Mouse (Mus musculus) MEL (cell line): ENCODE results near the gene Tagap. TPM values are rescaled to one million over a fixed set of nuclear protein-coding genes. Genes with fewer than 3 reads are reported as not detected.

Experiments
- DNase-seq: peaks from one replicate; pipeline ENCODE4 v3.0.0; 2011; ENCODE audit warnings: low read depth, low spot score
- H3K27ac ChIP-seq: 2 replicates; pipeline ENCODE4 v1.5.1; 2012; ENCODE audit warnings: low read depth, mild to moderate bottlenecking, control low read depth, low read length, moderate library complexity; ENCODE audit not compliant: control insufficient read depth
- H3K27me3 ChIP-seq, 2 experiments: fragments of 150-350 bp in 1 of 2; sonication (generic) in 1 of 2; 2 replicates each; pipeline ENCODE4 v1.6.1; 2012; ENCODE audit warnings: low read length in 2 of 2, mild to moderate bottlenecking in 2 of 2, improper control_type of control experiment in 1 of 2, moderate library complexity in 1 of 2; ENCODE audit not compliant: insufficient read depth in 2 of 2, control insufficient read depth in 1 of 2
- H3K36me3 ChIP-seq, 2 experiments: 2 replicates each; pipeline ENCODE4 v1.6.1; 2012 to 2014; ENCODE audit warnings: low read length in 2 of 2, improper control_type of control experiment in 1 of 2, inconsistent platforms in 1 of 2, mild to moderate bottlenecking in 1 of 2; ENCODE audit not compliant: insufficient read depth in 2 of 2, control insufficient read depth in 1 of 2
- H3K4me1 ChIP-seq, 2 experiments: fragments of 150-350 bp in 1 of 2; sonication (generic) in 1 of 2; 2 replicates each; pipeline ENCODE4 v1.6.1; 2012; ENCODE audit warnings: low read length in 2 of 2, improper control_type of control experiment in 1 of 2, mild to moderate bottlenecking in 1 of 2; ENCODE audit not compliant: insufficient read depth in 2 of 2, control insufficient read depth in 1 of 2
- H3K4me3 ChIP-seq, 2 experiments: fragments of 150-350 bp in 1 of 2; sonication (generic) in 1 of 2; 2 replicates each; pipeline ENCODE4 v1.5.1; 2012; ENCODE audit warnings: low read depth in 2 of 2, low read length in 2 of 2, mild to moderate bottlenecking in 2 of 2, moderate library complexity in 2 of 2, control low read depth in 1 of 2, improper control_type of control experiment in 1 of 2; ENCODE audit not compliant: control insufficient read depth in 1 of 2, insufficient read depth in 1 of 2
- H3K79me2 ChIP-seq: 2 replicates; pipeline ENCODE4 v1.6.1; 2012; ENCODE audit warnings: mild to moderate bottlenecking, low read length, moderate library complexity; ENCODE audit not compliant: control insufficient read depth, poor library complexity, insufficient read depth
- H3K9ac ChIP-seq: 2 replicates; pipeline ENCODE4 v1.6.1; 2012; ENCODE audit warnings: low read depth, mild to moderate bottlenecking, control low read depth, low read length, moderate library complexity; ENCODE audit not compliant: control insufficient read depth, poor library complexity, severe bottlenecking
- H3K9me3 ChIP-seq: fragments of 150-350 bp; sonication (generic); replicated peaks from 2 replicates; pipeline ENCODE4 v1.6.1; 2012; ENCODE audit warnings: mild to moderate bottlenecking, low read length, improper control_type of control experiment, moderate library complexity; ENCODE audit not compliant: insufficient read depth
- CHD1 ChIP-seq: IDR thresholded peaks from 2 replicates; pipeline ENCODE4 v1.6.1; 2012; ENCODE audit warnings: low read depth, mild to moderate bottlenecking, inconsistent platforms, low read length, improper control_type of control experiment
- CHD2 ChIP-seq: IDR thresholded peaks from 2 replicates; pipeline ENCODE4 v1.6.1; 2011; ENCODE audit warnings: low read length, improper control_type of control experiment
- CTCF ChIP-seq, 3 experiments: IDR thresholded peaks in 2 of 3; conservative IDR thresholded peaks in 1 of 3; 2 replicates each; pipeline ENCODE4 v1.5.1; 2011 to 2012; ENCODE audit warnings: low read length in 3 of 3, low read depth in 2 of 3, mild to moderate bottlenecking in 2 of 3, improper control_type of control experiment in 1 of 3, inconsistent platforms in 1 of 3, mixed read lengths in 1 of 3, moderate library complexity in 1 of 3; ENCODE audit not compliant: control insufficient read depth in 1 of 3, insufficient read depth in 1 of 3, poor library complexity in 1 of 3, severe bottlenecking in 1 of 3
- ELF1 ChIP-seq: IDR thresholded peaks from 2 replicates; pipeline ENCODE4 v1.6.1; 2014; ENCODE audit warnings: low read depth, mild to moderate bottlenecking, inconsistent platforms, low read length, improper control_type of control experiment, moderate library complexity
- GABPA ChIP-seq: IDR thresholded peaks from 2 replicates; pipeline ENCODE4 v1.6.1; 2012; ENCODE audit warnings: low read depth, mild to moderate bottlenecking, inconsistent platforms, low read length, improper control_type of control experiment, moderate library complexity
- JUND ChIP-seq: IDR thresholded peaks from 2 replicates; pipeline ENCODE4 v1.6.1; 2011; ENCODE audit warnings: low read depth, mild to moderate bottlenecking, improper control_type of control experiment, low read length
- KAT2A ChIP-seq: conservative IDR thresholded peaks from 2 replicates; pipeline ENCODE4 v1.6.1; 2012; ENCODE audit warnings: low read depth, low read length, improper control_type of control experiment, inconsistent platforms
- MAFK ChIP-seq: IDR thresholded peaks from 2 replicates; pipeline ENCODE4 v1.6.1; 2011; ENCODE audit warnings: low read depth, mild to moderate bottlenecking, low read length, improper control_type of control experiment, borderline replicate concordance
- MAX ChIP-seq: IDR thresholded peaks from 2 replicates; pipeline ENCODE4 v1.6.1; 2011; ENCODE audit warnings: low read length, improper control_type of control experiment
- MAZ ChIP-seq: IDR thresholded peaks from 2 replicates; pipeline ENCODE4 v1.6.1; 2012; ENCODE audit warnings: low read depth, mild to moderate bottlenecking, inconsistent platforms, low read length, improper control_type of control experiment
- MEF2A ChIP-seq: IDR thresholded peaks from 2 replicates; pipeline ENCODE4 v1.6.1; 2014; ENCODE audit warnings: low read depth, mild to moderate bottlenecking, inconsistent platforms, low read length, improper control_type of control experiment; ENCODE audit not compliant: poor library complexity, insufficient replicate concordance, severe bottlenecking; ENCODE audit errors: extremely low read depth
- MXI1 ChIP-seq: IDR thresholded peaks from 2 replicates; pipeline ENCODE4 v1.6.1; 2011; ENCODE audit warnings: mild to moderate bottlenecking, low read depth, low read length, improper control_type of control experiment
- MYB ChIP-seq: IDR thresholded peaks from 2 replicates; pipeline ENCODE4 v1.6.1; 2011; ENCODE audit warnings: mild to moderate bottlenecking, low read depth, low read length, improper control_type of control experiment
- MYC ChIP-seq: IDR thresholded peaks from 2 replicates; pipeline ENCODE4 v1.6.1; 2011; ENCODE audit warnings: low read depth, mild to moderate bottlenecking, low read length, improper control_type of control experiment, moderate library complexity
- POLR2A ChIP-seq, 2 experiments: IDR thresholded peaks; 2 replicates each; pipeline ENCODE4 v1.6.1; 2011 to 2012; ENCODE audit warnings: low read length in 2 of 2, mild to moderate bottlenecking in 2 of 2, control low read depth in 1 of 2, improper control_type of control experiment in 1 of 2, low read depth in 1 of 2, moderate library complexity in 1 of 2; ENCODE audit not compliant: control insufficient read depth in 1 of 2, insufficient read depth in 1 of 2, poor library complexity in 1 of 2
- RAD21 ChIP-seq: IDR thresholded peaks from 2 replicates; pipeline ENCODE4 v1.6.1; 2011; ENCODE audit warnings: mild to moderate bottlenecking, low read depth, low read length, improper control_type of control experiment
- RCOR1 ChIP-seq: IDR thresholded peaks from 2 replicates; pipeline ENCODE4 v1.6.1; 2012; ENCODE audit warnings: low read depth, mild to moderate bottlenecking, inconsistent platforms, low read length, improper control_type of control experiment
- TAL1 ChIP-seq: IDR thresholded peaks from 2 replicates; pipeline ENCODE4 v1.6.1; 2012; ENCODE audit warnings: mild to moderate bottlenecking, inconsistent platforms, low read length, moderate library complexity, mixed read lengths
- TBP ChIP-seq: IDR thresholded peaks from 2 replicates; pipeline ENCODE4 v1.8.0; 2011; ENCODE audit warnings: low read depth, low read length, improper control_type of control experiment
- UBTF ChIP-seq: IDR thresholded peaks from 2 replicates; pipeline ENCODE4 v1.6.1; 2012; ENCODE audit warnings: low read depth, mild to moderate bottlenecking, inconsistent platforms, low read length, improper control_type of control experiment, moderate library complexity, borderline replicate concordance; ENCODE audit not compliant: insufficient read depth
- USF1 ChIP-seq: IDR thresholded peaks from 2 replicates; pipeline ENCODE4 v1.6.1; 2014; ENCODE audit warnings: low read depth, mild to moderate bottlenecking, inconsistent platforms, low read length, improper control_type of control experiment, moderate library complexity
- ZNF384 ChIP-seq: IDR thresholded peaks from 2 replicates; pipeline ENCODE4 v1.6.1; 2012; ENCODE audit warnings: low read depth, mild to moderate bottlenecking, inconsistent platforms, low read length, improper control_type of control experiment
- polyA plus RNA-seq, 2 experiments: library from polyadenylated mRNA; stranded (reverse) in 1 of 2; unstranded in 1 of 2; fragments of >175 nt in 1 of 2; fragments of >200 nt in 1 of 2; gene quantifications; 2 replicates each; pipeline versions ENCODE4 v1.2.1 to v1.2.4; 2012; ENCODE audit warnings: low replicate concordance in 2 of 2, low read depth in 1 of 2; ENCODE audit not compliant: insufficient read length in 2 of 2, insufficient read depth in 1 of 2, missing spikeins in 1 of 2
- total RNA-seq: library from RNA; depleted of rRNA; stranded (reverse); fragments of 300-350 nt; gene quantifications from 2 replicates; pipeline ENCODE4 v1.2.3, GENCODE M21; 2012

Gene Tagap
- total and polyA plus RNA-seq, 3 experiments: 4.3 to 4.5 TPM; not detected in 1

- H3K79me2 ChIP-seq: no peaks in the 10 kb centered on the region
- H3K9me3 ChIP-seq: no peaks in the 10 kb centered on the region
- H3K36me3 ChIP-seq: no peaks in the 10 kb centered on the region
- no peak overlapping the region for H3K9ac ChIP-seq
- H3K4me1 ChIP-seq: peaks cover 0 to 11% of the 10 kb centered on the region in 2 experiments; a peak in 2 of 4 replicates
- no peak for DNase-seq
- H3K4me3 ChIP-seq: no peak overlapping the region
- peaks cover 0 to 13% of the 10 kb centered on the region in 2 experiments; a peak in 3 of 4 replicates for H3K27me3 ChIP-seq
- H3K27ac ChIP-seq: no peak overlapping the region
- no peak for TF ChIP-seq MXI1
- TF ChIP-seq ELF1: no peak
- TF ChIP-seq MAFK: no peak
- no peak for TF ChIP-seq TAL1
- TF ChIP-seq USF1: no peak
- no peak for TF ChIP-seq TBP
- TF ChIP-seq MAX: no peak
- no peak for TF ChIP-seq MYC
- TF ChIP-seq ZNF384: no peak
- TF ChIP-seq MEF2A: no peak
- TF ChIP-seq UBTF: no peak
- no peak for TF ChIP-seq CTCF (IDR thresholded peaks at IDR 0.05 in 2 of 3, conservative IDR thresholded peaks at IDR 0.05 in 1 of 3; ENCODE audit: control insufficient read depth in 1 of 3, insufficient read depth in 1 of 3, low read depth in 2 of 3, low read length in 3 of 3, poor library complexity in 1 of 3, severe bottlenecking in 1 of 3)
- TF ChIP-seq GABPA: no peak
- no peak for TF ChIP-seq CHD2
- no peak for TF ChIP-seq MYB
- no peak for TF ChIP-seq JUND
Measured at GRCm38 (mm10) chr17:7892676-7893075, 33.1 kb upstream of the Tagap start.

DNA sequence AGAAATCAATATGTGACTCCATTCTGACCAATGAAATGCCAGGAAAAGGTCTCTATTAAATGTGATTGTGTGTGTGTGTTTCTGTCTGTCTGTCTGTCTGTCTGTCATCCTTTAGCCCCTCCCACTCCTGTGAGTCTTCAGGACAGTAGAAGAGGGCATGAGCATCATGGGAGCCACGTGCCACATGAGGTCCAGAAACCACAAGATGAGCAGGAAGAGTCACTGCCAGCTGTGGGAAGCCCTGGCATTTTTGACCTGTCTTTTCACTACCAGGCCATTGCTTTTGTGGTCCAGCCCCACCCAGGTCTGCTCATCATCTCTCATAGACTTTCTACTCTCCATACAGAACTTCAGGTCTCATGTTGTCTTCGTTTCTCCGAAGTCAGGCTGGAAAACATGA lies 31.7 kb upstream of the Tagap start:
- Histone ChIP-seq H3K27ac (no peak overlapping the region), H3K9ac (no peak overlapping the region), H3K27me3 (peaks cover 0 to 13% of the 10 kb centered on the region in 2 experiments; a peak in 3 of 4 replicates), H3K4me3 (no peak overlapping the region), H3K79me2 (no peaks in the 10 kb centered on the region), H3K4me1 (peaks cover 0 to 11% of the 10 kb centered on the region in 2 experiments; a peak in 2 of 4 replicates), H3K9me3 (no peaks in the 10 kb centered on the region), H3K36me3 (no peaks in the 10 kb centered on the region)
- no peak for DNase-seq
- no peak for TF ChIP-seq MXI1
- TF ChIP-seq CHD1: no peak
- no peak for TF ChIP-seq JUND
- no peak for TF ChIP-seq RAD21
- no peak for TF ChIP-seq MYB
- TF ChIP-seq MAZ: no peak
- no peak for TF ChIP-seq RCOR1
- TF ChIP-seq KAT2A: no peak
- no peak for TF ChIP-seq POLR2A (IDR thresholded peaks at IDR 0.05; ENCODE audit: control insufficient read depth in 1 of 2, insufficient read depth in 1 of 2, low read depth in 1 of 2, low read length in 2 of 2, poor library complexity in 1 of 2)
- no peak for TF ChIP-seq CHD2
